Mouse (Mus musculus): ENCODE data around the gene Dcp1b. TPM values are rescaled to one million over a fixed set of nuclear protein-coding genes. Genes with fewer than 3 reads are reported as not detected.

The Dcp1b gene
- total RNA-seq, 2 experiments from 2014 or later = 2.6 to 3.3 TPM

GRCm38 (mm10) chr6:119224451-119225195, 49.6 kb downstream of the Dcp1b start:
- DNase-seq (ENCODE audit: low spot score) = no peak
- intact Hi-C loops (cut with DNase I) = no loop called here

DNA sequence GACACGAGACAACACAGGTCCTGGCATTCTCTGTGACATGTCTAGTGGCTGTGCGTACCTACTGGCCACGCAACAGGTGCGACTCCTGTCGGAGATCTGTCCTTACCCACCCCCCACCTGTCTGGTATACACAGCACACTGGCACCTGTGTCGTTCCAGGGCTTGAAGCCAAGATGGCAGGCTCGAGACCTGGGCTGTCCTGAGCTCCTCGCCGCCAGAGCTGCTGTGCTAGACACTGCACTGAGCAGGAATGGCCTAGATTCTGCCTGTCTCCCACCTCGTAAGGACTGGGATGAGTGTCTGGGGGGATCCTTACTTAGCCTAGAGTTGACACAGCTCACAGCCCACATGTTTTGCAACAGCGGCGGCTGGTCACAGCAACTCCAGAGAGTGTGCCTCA, 50.2 kb downstream of the Dcp1b start:
- DNase-seq (ENCODE audit: low spot score) = no peak
- intact Hi-C loops (cut with DNase I) = no loop called here

DNA sequence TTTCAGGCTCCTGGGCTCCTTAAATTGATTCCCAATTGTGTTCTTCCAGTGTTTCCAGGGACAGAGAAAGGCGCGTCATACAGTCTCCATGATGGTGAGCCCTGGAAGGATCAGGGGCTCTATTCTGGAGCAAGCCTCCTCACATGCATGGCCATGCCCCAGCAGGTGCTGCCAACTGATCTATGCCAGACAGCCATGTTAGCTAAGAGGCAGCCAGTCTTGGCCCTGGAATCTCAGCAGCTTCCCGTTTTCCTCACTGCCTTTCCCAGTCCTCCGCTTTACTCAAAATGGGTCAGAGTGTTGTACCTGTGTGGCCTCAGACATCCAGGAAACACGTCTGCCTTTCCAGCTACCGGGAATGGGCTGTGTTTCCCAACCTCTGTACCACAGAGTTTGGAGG, 50.7 kb downstream of the Dcp1b start:
- no peak for DNase-seq (ENCODE audit: low spot score)
- intact Hi-C loops (cut with DNase I) = no loop called here

DNA sequence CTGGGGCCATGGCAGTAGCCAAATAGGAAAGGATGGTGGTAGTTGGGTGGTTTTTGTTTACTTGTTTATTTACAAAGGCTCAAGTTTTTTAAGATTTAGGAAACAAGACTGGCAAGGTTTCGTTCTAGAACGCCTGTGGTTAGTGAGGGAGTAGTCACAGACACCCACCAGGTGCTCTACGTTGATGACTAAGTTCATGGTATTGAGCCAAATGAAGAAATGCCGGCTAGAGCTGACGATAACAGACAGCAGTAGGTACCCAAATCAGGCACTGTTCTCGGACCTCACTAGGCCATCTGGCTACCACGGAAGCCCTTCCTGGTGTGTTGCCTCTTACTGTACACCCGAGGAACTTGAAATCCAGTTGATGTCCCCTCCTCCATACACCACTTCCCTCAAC, 51.9 kb downstream of the Dcp1b start:
- intact Hi-C loops (cut with DNase I) = no loop called here

GRCm38 (mm10) chr6:119228861-119229603, 54.0 kb downstream of the Dcp1b start:
- DNase-seq (ENCODE audit: low spot score) = no peak
- intact Hi-C loops (cut with DNase I) = no loop called here

More for the DNA sequence above, 51.9 kb downstream of the Dcp1b start:
- no peak for DNase-seq (ENCODE audit: low spot score)

- DNase-seq (ENCODE audit: low spot score) = no peak
- intact Hi-C loops (cut with DNase I) = no loop called here
Measured at GRCm38 (mm10) chr6:119233066-119233465, 58.0 kb downstream of the Dcp1b start.

DNA sequence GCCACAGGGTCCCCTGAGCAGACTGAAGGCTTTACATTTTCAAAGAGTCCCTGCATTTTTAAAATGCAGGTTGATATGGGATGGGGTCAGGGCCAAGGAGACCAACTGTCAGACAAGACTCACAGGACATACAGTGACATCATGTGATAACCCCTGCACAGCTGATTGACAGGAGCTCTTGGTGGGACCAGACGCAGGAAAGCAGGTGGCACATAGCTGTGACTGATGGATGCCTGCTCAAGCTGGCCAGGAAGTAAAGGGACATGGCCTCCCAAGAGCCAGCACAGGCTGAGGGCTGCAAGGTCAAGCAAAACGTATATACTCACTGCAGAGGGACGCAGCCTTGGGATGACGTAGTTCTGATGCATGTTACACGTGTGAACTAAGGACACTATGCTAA, 60.4 kb downstream of the Dcp1b start:
- intact Hi-C loops (cut with DNase I) = no loop called here
- no peak for DNase-seq (ENCODE audit: low spot score)

- DNase-seq (ENCODE audit: low spot score) = no peak
- intact Hi-C loops (cut with DNase I) = no loop called here
Measured at GRCm38 (mm10) chr6:119236241-119236640, 61.2 kb downstream of the Dcp1b start, which contains the start of gene Cacna2d4. Gene Cacna2d4, plus strand, starts transcription at chr6:119236526.

DNA sequence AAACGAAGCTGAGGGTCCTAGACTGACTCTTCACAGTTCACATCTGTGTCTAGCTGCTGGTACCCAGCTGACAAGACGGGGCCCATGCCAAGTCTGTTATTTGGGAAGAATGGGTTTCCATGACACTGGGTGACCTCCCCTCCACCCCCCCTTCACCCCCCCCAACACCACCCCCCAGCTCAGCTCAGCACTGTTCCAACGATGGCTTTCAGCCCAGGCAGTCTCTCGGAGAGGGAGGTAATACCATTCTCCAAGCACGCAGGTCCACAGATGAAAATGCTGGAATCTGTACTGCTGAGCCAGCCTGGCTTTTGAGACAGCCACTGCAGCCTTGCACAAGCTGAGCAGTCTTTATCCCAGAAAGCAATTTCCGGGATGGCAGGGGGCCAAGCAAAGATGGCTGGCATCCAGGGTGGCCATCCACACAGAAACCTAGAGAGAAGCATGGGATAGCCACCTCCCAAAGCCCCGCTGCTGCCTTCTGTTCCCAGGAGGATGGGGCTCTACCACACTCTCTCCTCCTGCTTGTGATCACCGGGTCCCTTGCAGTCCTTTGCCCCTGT, 62.5 kb downstream of the Dcp1b start:
- no peak for DNase-seq (ENCODE audit: low spot score)
- intact Hi-C loops (cut with DNase I) = no loop called here

- DNase-seq (ENCODE audit: low spot score) = no peak
- intact Hi-C loops (cut with DNase I) = no loop called here
Measured at GRCm38 (mm10) chr6:119239341-119240005, 64.4 kb downstream of the Dcp1b start.

DNA sequence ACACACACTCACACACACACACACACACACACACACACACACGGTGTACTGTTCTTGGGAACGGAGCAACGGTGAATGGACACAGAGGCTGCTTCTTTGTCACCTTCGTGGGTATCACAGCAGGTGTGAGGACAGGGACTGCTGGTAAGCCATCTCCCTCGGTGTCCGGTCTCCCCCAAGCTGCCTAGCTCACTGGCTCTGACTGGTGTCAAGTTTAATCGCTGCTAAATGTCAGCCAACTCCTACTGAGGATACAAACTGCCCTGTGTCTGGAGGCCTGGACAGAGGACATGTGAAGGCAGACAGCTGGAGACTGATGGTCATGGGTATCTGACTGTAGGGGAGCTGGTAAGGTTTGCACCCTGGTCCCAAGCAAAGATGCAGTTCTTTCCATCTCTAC, 65.2 kb downstream of the Dcp1b start:
- intact Hi-C loops (cut with DNase I) = no loop called here

DNA sequence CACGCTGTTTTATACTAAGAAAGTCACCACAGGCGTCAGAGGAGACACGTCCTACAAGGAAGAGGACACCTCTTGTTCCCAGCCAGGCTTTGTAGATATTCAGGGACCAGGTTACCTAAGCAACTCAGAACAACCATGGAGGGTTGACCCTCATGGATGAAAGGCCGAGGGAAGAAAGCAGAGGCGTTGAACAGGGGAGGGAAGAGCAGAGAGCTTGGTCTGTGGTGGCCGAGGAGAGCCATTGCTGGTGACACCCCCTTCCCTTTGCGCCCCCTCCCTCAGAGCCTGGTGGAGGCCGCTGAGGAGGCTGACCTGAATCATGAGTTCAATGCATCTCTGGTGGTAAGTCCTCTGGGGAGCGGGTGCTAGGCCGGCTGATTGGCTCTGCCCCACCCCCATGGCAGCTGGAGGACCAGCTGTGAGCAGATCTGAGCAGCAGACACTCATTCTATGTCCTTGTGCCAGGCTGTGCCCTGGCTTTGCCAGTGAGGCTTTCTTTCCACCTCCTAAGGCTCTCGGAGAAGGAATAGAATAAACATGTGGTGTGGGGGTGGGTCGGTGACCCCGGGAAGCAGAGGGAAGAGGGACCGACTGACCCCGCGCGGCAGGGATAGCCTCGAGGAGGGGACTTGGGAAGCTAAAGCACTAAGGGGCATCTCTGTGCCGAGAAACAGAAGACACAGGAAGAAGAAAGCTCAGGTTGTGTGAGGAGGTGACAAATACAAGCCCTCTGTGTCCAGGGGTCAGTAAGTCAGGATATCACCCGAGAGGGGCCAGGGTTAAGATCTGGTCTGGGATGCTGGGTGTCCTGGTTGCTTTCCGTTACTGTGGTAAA, 66.0 kb downstream of the Dcp1b start:
- DNase-seq (ENCODE audit: low spot score) = no peak
- intact Hi-C loops (cut with DNase I) = no loop called here

More for the DNA sequence above, 65.2 kb downstream of the Dcp1b start:
- no peak for DNase-seq (ENCODE audit: low spot score)

DNA sequence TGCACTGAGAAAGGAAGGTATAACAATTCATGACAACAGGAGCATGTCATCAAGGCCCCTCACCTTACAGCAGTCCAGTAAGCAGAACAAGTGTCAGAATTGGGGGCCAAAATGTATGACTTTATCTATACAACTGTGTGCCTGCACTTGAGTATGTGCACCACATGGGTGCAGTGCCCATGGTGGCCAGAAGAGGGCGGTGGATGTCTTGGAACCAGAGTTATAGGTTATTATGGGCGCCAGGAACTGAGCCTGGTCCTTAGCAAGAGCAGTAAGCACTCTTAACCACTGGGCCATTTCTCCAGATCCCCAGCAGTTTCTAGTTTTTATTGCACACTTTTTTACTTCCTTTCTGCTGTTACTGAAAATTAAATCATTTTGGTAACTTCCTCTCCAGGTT, 71.0 kb downstream of the Dcp1b start:
- DNase-seq (ENCODE audit: low spot score) = no peak
- intact Hi-C loops (cut with DNase I) = no loop called here

GRCm38 (mm10) chr6:119248578-119248977, 73.5 kb downstream of the Dcp1b start:
- DNase-seq (ENCODE audit: low spot score) = no peak

GRCm38 (mm10) chr6:119249726-119250125, 74.7 kb downstream of the Dcp1b start:
- no peak for DNase-seq (ENCODE audit: low spot score)
- intact Hi-C loops (cut with DNase I) = no loop called here

More at GRCm38 (mm10) chr6:119248578-119248977, 73.5 kb downstream of the Dcp1b start:
- intact Hi-C loops (cut with DNase I) = no loop called here

- DNase-seq (ENCODE audit: low spot score) = no peak
- intact Hi-C loops (cut with DNase I) = no loop called here
Measured at GRCm38 (mm10) chr6:119251704-119252103, 76.7 kb downstream of the Dcp1b start.
